Mouse (Mus musculus): ENCODE results near the gene Zfp462. TPM values are rescaled to one million over a fixed set of nuclear protein-coding genes. Genes with fewer than 3 reads are reported as not detected.

Gene Zfp462
- polyA plus RNA-seq, 1 experiment from 2014 or later = 1.1 TPM

DNA sequence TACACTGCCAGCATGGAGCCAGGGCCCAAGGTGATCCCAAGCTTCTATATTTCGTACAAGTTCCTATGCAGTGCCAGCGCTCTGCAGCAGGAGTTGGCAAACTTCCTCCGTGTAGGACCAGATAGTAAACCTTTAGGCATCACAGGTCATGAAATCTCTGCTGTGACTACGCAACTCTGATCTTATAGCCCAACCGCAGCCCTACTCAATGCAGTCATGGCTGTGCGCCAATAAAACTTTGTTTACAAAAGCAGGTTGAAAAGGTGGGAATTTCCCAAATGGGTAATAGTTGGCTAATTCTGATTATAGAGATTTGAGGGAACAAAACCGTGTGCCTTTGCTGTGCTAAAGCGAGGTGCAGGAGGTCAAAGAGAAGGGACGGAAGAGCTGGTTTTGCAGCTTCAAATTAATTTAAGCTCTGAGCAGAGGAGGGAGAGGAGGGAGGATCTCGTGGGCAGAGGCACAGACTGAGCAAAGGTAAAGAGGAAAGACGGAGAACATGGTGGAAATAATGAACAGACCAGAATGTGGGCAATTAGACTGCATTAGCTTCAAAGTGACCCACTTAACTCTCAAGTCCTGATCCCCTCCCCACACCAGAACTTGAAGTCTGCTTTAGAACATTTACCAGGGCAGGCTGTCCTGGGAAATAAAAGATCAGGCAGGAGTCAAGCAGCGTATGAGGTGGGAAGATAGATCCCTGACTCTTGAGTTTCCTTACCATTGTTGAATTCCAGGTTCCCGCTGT, 183.4 kb downstream of the Zfp462 start:
- no peak for ATAC-seq

More for the DNA sequence above, 183.4 kb downstream of the Zfp462 start:
- Histone ChIP-seq H3K4me1 (replicated peaks; ENCODE audit: control insufficient read depth, insufficient read depth, low read length) (no peaks in the 10 kb centered on the region), H3K27me3 (replicated peaks; ENCODE audit: control insufficient read depth, insufficient read depth, low read length) (no peaks in the 10 kb centered on the region), H3K27ac (ENCODE audit: low read depth, low read length) (no peak overlapping the region), H3K4me3 (ENCODE audit: low read depth, low read length) (no peak overlapping the region), H3K4me2 (replicated peaks; ENCODE audit: low read depth) (no peak overlapping the region), H3K36me3 (ENCODE audit: control insufficient read depth, insufficient read depth) (no peaks in the 10 kb centered on the region), H3K9me3 (ENCODE audit: control insufficient read depth) (no peaks in the 10 kb centered on the region), H3K9ac (ENCODE audit: low read depth, low read length) (no peak overlapping the region)
- 67% methylated on average over 13 of the region's 13 CpGs for WGBS
- TF ChIP-seq CTCF (IDR thresholded peaks at IDR 0.05; ENCODE audit: low read depth) = no peak

All from intestine, postnatal 0 days (tissue).